Mouse (Mus musculus) hindbrain, embryonic 16.5 days (tissue): Measurements from ENCODE around the gene 4931429L15Rik. TPM values are rescaled to one million over a fixed set of nuclear protein-coding genes. Genes with fewer than 3 reads are reported as not detected.
A peak's percentile ranks its signal among the peaks of the same experiment; 100 is the strongest.

Experiments
- ATAC-seq: fragments of 200-750 bp; cut with Nextera tagmentation; 2 replicates; pipeline ENCODE4 v1.8.0; 2017; ENCODE audit warnings: moderate TSS enrichment, moderate library complexity
- H3K27ac ChIP-seq: fragments of 300-500 bp; sonication (generic); 2 replicates; pipeline ENCODE4 v1.5.1; 2014; ENCODE audit warnings: low read depth, mild to moderate bottlenecking, control low read depth, low read length, moderate library complexity
- H3K27me3 ChIP-seq: fragments of 300-500 bp; sonication (generic); replicated peaks from 2 replicates; pipeline ENCODE4 v1.6.1; 2014; ENCODE audit warnings: low read length; ENCODE audit not compliant: control insufficient read depth, insufficient read depth
- H3K36me3 ChIP-seq: fragments of 300-500 bp; sonication (generic); 2 replicates; pipeline ENCODE4 v1.6.1; 2014; ENCODE audit warnings: mild to moderate bottlenecking, low read length, moderate library complexity, mixed read lengths; ENCODE audit not compliant: control insufficient read depth, insufficient read depth
- H3K4me1 ChIP-seq: fragments of 300-500 bp; sonication (generic); 2 replicates; pipeline ENCODE4 v1.6.1; 2014; ENCODE audit warnings: low read depth, low read length; ENCODE audit not compliant: control insufficient read depth, insufficient read depth
- H3K4me2 ChIP-seq: fragments of 300-500 bp; sonication (generic); 2 replicates; pipeline ENCODE4 v1.6.1; 2014; ENCODE audit warnings: mild to moderate bottlenecking, low read length, control low read depth, moderate library complexity
- H3K4me3 ChIP-seq: fragments of 300-500 bp; sonication (generic); 2 replicates; pipeline ENCODE4 v1.5.1; 2014; ENCODE audit warnings: mild to moderate bottlenecking, low read length, control low read depth, moderate library complexity
- H3K9ac ChIP-seq: fragments of 300-500 bp; sonication (generic); 2 replicates; pipeline ENCODE4 v1.6.1; 2014; ENCODE audit warnings: low read depth, mild to moderate bottlenecking, control low read depth, low read length, moderate library complexity
- H3K9me3 ChIP-seq: fragments of 300-500 bp; sonication (generic); 2 replicates; pipeline ENCODE4 v1.6.1; 2014; ENCODE audit warnings: mild to moderate bottlenecking, low read length, moderate library complexity; ENCODE audit not compliant: control insufficient read depth
- WGBS: fragments of 180-500 bp; shearing (Covaris S2); extraction: QIAGEN DNeasy Blood & Tissue Kit; methylation state at CpG from one replicate; pipeline ENCODE4 v1.1.7; 2014; 5-methylcytosine and 5-hydroxymethylcytosine counted together
- polyA plus RNA-seq: library from polyadenylated mRNA; unstranded; fragments of >200 nt; fragmentation: Nextera tagmentation; extraction: Ambion mirVana; gene quantifications from 2 replicates; pipeline ENCODE4 v1.2.1, GENCODE M21; 2015

4931429L15Rik gene
- polyA plus RNA-seq, 1 experiment from 2014 or later = not detected

DNA sequence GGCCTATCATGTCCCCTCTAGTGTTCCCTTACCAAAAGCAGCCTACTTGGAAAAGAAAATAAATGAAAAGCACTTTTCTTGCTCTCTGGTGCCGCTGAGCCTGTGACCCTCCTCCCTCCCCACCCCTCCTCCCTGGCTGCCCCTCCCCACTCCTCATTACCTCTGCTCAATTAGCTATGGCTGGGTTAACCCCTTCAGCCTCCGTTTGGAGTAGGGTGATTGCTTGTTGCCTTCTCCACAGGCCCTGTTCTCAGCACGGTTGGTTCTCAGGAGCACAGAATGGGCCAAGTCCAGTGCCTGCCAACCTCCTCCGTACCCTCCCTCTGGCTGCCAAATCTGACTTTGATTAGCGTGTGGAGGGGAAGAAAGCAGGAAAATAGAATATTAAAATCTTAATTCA lies 3.4 kb downstream of the 4931429L15Rik start:
- H3K27me3 ChIP-seq = no peaks in the 10 kb centered on the region; the same call in 1 of the 2 replicates
- 10% methylated on average over 5 of the region's 5 CpGs for WGBS
- H3K9ac ChIP-seq = no peak overlapping the region
- no peak overlapping the region for H3K27ac ChIP-seq
- H3K36me3 ChIP-seq = no peaks in the 10 kb centered on the region
- H3K9me3 ChIP-seq = peaks cover 2% of the 10 kb centered on the region; the same call in 1 of the 2 replicates
- ATAC-seq = peak; percentile 40; the same call in 1 of the 2 replicates
- H3K4me2 ChIP-seq = no peak overlapping the region
- no peak overlapping the region for H3K4me3 ChIP-seq
- H3K4me1 ChIP-seq = peaks cover 16% of the 10 kb centered on the region

DNA sequence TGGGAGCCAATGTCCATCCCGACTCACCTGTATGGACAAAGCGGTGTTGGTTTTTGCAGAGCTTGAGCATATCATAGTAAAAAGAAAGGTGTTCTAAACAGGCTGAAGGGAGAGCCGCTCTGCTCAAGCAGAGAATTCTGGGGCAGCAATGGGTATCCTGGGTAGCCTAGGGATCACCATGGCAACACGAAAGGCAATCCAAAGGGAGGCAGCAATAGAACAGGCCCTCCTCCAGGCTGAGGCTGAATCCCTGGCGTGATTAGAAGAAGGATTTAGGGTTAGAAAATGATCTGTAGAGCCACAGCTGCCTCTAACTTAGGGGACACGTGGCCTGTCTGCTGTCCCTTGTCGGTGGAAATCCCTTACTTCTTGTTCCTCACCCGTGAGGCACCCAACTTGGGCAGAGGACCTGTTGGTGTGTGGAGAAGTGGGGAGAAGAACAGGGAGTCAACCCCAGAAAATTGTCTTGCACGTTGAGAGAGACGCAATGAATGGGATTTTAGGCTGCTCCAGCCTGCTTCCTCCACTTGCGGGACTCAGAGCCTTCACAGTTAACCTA lies 3.9 kb downstream of the 4931429L15Rik start:
- no peak overlapping the region for H3K27ac ChIP-seq
- no peaks in the 10 kb centered on the region; the same call in 1 of the 2 replicates for H3K27me3 ChIP-seq
- no peak overlapping the region for H3K4me2 ChIP-seq
- no peak overlapping the region for H3K9ac ChIP-seq
- H3K4me3 ChIP-seq = no peak overlapping the region
- H3K9me3 ChIP-seq = peaks cover 2% of the 10 kb centered on the region; the same call in 1 of the 2 replicates
- no peaks in the 10 kb centered on the region for H3K36me3 ChIP-seq
- WGBS = 28% methylated on average over 11 of the region's 11 CpGs
- peaks cover 16% of the 10 kb centered on the region for H3K4me1 ChIP-seq
- peak; percentile 76 for ATAC-seq

DNA sequence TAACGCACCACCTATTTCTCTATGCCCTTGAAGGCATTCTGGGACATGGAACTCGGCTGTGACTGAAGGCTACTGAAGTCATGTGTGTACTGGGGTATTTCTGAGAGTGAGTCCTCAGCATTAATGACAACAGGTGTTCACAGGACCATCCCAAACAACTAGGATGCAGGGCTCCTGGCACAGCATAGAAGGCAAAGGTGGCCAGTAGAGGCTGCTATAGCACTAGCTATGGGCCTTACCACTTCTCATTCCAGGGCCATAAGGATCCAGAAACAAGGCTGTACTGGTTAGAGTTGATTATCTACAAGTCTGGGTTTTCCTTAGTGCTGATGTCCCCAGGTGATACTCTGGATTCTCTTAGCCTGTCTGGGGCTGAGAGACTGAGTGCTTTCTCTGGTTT lies 4.9 kb downstream of the 4931429L15Rik start:
- Histone ChIP-seq H3K36me3 (no peaks in the 10 kb centered on the region), H3K4me2 (no peak overlapping the region), H3K27ac (no peak overlapping the region), H3K9ac (no peak overlapping the region), H3K4me3 (no peak overlapping the region), H3K27me3 (no peaks in the 10 kb centered on the region; the same call in 1 of the 2 replicates), H3K4me1 (peaks cover 16% of the 10 kb centered on the region), H3K9me3 (peaks cover 2% of the 10 kb centered on the region; the same call in 1 of the 2 replicates)
- no peak for ATAC-seq
- 56% methylated on average over 2 of the region's 2 CpGs for WGBS

DNA sequence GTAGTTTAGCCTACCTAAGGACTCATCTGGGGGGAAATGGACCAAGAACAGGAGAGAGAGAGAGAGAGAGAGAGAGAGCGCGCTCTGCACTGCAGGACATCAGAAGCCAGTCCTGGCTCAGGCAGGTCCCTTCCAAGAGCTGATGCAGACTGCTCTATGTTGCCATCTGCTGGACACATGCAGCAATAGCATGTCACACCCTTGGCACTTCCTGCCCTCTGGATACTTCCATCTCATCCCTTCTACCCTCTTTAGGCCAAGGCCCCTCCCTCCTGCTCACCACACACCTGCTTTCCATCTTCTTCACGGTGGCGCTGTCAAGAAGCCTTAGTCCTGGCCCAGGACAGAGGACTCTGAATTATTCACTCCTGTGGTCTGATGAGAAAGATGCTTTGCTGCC lies 5.3 kb downstream of the 4931429L15Rik start:
- Histone ChIP-seq H3K4me1 (peaks cover 16% of the 10 kb centered on the region), H3K36me3 (no peaks in the 10 kb centered on the region), H3K9me3 (no peaks in the 10 kb centered on the region), H3K4me3 (no peak overlapping the region), H3K9ac (no peak overlapping the region), H3K4me2 (no peak overlapping the region), H3K27me3 (no peaks in the 10 kb centered on the region; the same call in 1 of the 2 replicates), H3K27ac (no peak overlapping the region)
- 2% methylated on average over 4 of the region's 4 CpGs for WGBS
- ATAC-seq = peak; percentile 51

DNA sequence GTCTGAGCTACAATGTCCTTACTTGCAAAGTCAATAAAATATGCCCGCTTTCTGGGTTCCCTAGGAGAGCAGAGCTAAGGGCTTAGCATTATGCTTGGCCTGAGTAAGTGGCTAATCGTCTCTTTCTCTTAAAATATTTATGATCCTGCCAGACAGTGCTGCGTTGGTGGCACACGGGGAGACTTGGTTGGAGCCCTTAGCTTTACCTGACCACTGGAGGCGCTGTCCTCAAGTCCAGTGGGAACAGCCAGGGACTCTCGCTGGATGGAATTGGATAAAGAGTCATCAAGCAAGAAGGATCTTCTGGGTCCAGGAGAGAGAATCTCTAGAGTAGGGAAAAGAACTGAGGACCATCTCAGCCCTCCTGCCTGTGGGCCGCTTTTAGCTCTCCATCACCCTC lies 10.7 kb downstream of the 4931429L15Rik start:
- WGBS = 15% methylated on average over 7 of the region's 7 CpGs
- ATAC-seq = no peak

DNA sequence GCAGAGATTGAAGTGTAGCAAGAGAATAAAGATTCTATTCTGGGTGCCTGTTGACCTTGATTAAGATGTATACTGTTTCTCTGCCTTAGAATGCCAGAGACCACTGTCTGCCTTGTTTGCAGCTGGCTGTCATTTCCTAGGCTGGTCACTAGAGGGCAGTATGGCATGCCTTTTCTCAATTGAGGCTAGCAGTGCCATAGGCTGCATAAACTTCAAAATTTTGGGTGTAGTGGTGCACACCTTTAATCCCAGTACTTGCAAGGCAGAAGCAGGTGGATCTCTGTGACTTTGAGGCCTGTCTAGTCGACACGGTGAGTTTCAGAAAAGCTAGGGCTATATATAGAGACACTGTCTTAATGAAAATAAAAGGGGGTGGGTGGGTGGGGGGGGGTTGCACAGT lies 17.6 kb downstream of the 4931429L15Rik start:
- Histone ChIP-seq H3K27ac (no peak overlapping the region), H3K4me3 (no peak overlapping the region), H3K9ac (no peak overlapping the region), H3K9me3 (no peaks in the 10 kb centered on the region), H3K4me1 (no peaks in the 10 kb centered on the region), H3K36me3 (peaks cover 5% of the 10 kb centered on the region), H3K4me2 (no peak overlapping the region), H3K27me3 (no peaks in the 10 kb centered on the region)
- WGBS = 3% methylated on average over 2 of the region's 2 CpGs
- peak; percentile 65 for ATAC-seq

More for the DNA sequence above, 10.7 kb downstream of the 4931429L15Rik start:
- no peak overlapping the region for H3K9ac ChIP-seq
- H3K4me2 ChIP-seq = no peak overlapping the region
- no peaks in the 10 kb centered on the region for H3K4me1 ChIP-seq
- no peaks in the 10 kb centered on the region; the same call in 1 of the 2 replicates for H3K27me3 ChIP-seq
- H3K4me3 ChIP-seq = no peak overlapping the region
- H3K27ac ChIP-seq = no peak overlapping the region
- no peaks in the 10 kb centered on the region for H3K36me3 ChIP-seq
- H3K9me3 ChIP-seq = no peaks in the 10 kb centered on the region

DNA sequence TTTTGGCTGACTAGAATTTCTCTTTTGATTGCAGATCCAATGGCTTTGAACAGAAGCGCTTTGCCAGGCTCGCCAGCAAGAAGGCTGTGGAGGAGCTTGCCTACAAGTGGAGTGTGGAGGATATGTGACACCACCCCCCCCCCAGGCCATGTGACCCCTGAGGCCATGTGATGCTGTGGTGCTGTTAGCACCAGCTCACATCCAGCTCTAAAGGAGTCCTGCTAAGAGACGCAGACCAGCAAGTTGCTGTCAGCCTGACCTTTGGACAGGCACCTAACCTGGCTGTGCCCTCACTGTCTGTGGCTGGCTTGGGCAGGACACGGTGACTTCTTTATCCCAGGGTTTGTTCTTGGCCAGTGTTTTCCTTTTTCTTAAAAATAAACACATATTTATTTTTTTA lies 21.4 kb downstream of the 4931429L15Rik start:
- no peak for ATAC-seq
- H3K4me1 ChIP-seq = no peaks in the 10 kb centered on the region
- H3K36me3 ChIP-seq = peaks cover 8% of the 10 kb centered on the region
- no peak overlapping the region for H3K4me2 ChIP-seq
- H3K9ac ChIP-seq = no peak overlapping the region
- H3K9me3 ChIP-seq = no peaks in the 10 kb centered on the region
- no peaks in the 10 kb centered on the region for H3K27me3 ChIP-seq
- H3K4me3 ChIP-seq = no peak overlapping the region
- H3K27ac ChIP-seq = no peak overlapping the region
- 85% methylated on average over 4 of the region's 4 CpGs for WGBS

DNA sequence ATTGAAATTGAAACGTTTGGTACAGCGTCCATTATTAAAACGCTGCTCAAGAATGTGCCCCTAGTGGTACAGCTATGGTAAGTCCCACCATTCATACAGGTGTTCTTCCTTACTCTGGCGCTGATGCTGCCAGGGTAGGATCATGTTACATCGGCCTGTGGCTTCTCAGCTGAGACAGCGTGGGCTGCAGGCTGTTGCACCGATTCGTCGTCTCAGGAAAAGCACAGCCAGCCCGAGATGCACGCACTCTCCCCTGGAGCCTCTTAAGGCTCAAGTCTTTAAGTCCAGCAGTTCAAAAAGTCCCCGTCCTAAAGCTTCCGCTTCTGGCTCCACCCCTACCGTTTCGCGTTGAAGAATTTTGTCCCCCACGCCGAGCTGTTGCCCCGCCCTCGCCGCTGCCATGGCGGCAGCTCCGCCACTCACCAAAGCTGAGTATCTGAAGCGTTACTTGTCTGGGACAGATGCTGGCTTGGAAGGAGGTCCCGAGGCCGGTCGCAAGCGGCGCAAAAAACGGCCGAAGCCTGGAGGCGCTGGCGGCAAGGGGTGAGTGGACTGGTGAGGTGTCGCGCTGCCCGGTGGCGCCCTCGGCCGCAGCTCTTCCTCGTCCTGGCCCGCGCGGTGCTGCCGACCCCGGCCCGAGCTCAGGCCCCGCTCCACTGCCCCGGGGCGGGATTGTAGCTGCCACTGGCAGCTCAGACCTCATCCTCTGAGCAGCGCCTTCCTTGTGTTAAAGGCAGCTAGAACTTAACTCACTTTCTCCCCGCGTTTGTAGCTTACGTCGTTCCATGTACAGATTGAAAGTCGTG lies 37.0 kb downstream of the 4931429L15Rik start, which contains the start of gene Bud13:
TSS of gene Bud13 (plus strand) at position 378 of the 806 bp plus-strand sequence.
- ATAC-seq = peak; percentile 95
- Histone ChIP-seq H3K27me3 (no peaks in the 10 kb centered on the region), H3K9ac (peak within 1 kb of the TSS; percentile 88), H3K4me2 (peak within 1 kb of the TSS; percentile 86), H3K4me3 (peak within 1 kb of the TSS; percentile 93), H3K9me3 (no peaks in the 10 kb centered on the region), H3K27ac (peak within 1 kb of the TSS; percentile 82), H3K4me1 (peaks cover 7% of the 10 kb centered on the region), H3K36me3 (peaks cover 31% of the 10 kb centered on the region)
- WGBS = under 1% methylated on average over 55 of the region's 55 CpGs

DNA sequence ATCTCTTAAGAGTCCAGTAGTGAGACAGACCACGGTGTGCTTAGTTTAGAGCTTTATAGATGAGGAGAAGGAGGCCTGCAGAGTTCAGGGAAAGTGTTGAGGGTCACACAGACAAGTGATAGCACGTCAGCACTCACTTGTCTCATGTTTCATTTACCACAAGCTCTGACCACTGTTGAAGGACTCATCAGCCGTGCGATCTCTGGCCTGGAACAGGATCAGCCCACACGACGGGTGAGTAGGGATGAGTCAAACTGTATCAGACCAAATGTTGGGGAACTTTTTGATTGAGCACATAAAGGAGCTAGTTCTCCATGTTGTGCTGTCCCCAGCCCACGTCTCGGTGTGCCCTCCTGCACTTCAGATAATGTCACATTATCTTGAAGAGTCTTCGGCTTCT lies 45.3 kb downstream of the 4931429L15Rik start:
- 92% methylated on average over 9 of the region's 9 CpGs for WGBS
- peaks cover 28% of the 10 kb centered on the region for H3K36me3 ChIP-seq
- H3K4me2 ChIP-seq = no peak overlapping the region

More for the DNA sequence above, 45.3 kb downstream of the 4931429L15Rik start:
- ATAC-seq = no peak
- H3K9ac ChIP-seq = no peak overlapping the region
- H3K4me1 ChIP-seq = peaks cover 6% of the 10 kb centered on the region
- H3K27ac ChIP-seq = no peak overlapping the region
- peaks cover 3% of the 10 kb centered on the region for H3K27me3 ChIP-seq
- no peaks in the 10 kb centered on the region for H3K9me3 ChIP-seq
- no peak overlapping the region for H3K4me3 ChIP-seq
